Mouse (Mus musculus): Measurements from ENCODE around the gene Olfr556. TPM values are rescaled to one million over a fixed set of nuclear protein-coding genes. Genes with fewer than 3 reads are reported as not detected.

The Olfr556 gene
- total RNA-seq (2023), result not detected in 4 replicates

DNA sequence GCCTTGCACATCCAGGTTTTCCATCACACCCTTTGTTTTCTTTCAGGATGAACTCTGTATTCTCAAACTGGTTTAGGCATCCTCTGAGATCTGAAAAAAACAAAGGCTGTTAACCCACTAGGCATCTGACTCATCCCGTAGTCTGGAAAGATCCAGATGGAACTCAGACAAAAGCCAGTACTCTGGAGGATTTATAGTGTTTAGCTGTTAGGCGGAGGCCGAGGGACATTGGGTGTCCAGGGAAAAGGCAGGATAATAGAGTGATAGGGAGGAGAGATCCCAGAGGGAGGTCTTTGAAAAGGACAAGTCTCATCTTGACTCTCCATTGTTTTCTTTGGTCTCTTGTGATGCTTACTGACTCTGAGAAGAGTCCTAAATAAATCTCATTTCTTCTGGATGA, at the start of gene Olfr556:
TSS of gene Olfr556 (plus strand) at position 301 of the 400 bp plus-strand sequence.

GRCm38 (mm10) chr7:102618118-102618517, 46.6 kb upstream of the Olfr556 start, which contains the start of gene Olfr553:
Gene Olfr553 (minus strand): TSS chr7:102618218.

GRCm38 (mm10) chr7:102638132-102638531, 26.6 kb upstream of the Olfr556 start, which contains the start of gene Olfr554:
Gene Olfr554 (plus strand): TSS chr7:102638432.

DNA sequence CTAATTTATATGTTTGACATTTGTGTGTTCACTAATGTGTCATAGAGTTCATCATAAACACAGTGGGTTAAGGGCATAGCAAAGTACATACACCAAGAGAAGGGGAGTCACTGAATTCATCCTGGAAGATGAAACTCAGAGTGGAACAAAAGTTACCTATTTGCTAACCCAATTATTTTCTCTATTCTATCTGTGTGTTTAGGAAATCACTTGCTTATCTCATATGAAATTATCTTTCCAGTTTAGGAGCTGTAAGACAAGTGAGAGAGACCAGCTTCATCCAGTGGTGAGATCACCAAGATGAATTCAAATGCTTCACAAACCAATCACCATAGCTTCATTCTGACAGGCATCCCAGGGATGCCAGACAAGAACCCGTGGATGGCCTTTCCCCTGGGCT, 6.2 kb upstream of the Olfr556 start, which contains the start of gene Olfr555:
TSS of gene Olfr555 (plus strand) at position 301 of the 400 bp plus-strand sequence.

GRCm38 (mm10) chr7:102686944-102687501, 22.3 kb downstream of the Olfr556 start, which contains the start of gene Trim68:
Gene Trim68 (minus strand): TSS chr7:102687327.

GRCm38 (mm10) chr7:102695358-102696125, 30.8 kb downstream of the Olfr556 start, which contains the start of gene Olfr557:
Gene Olfr557 (plus strand): TSS chr7:102695910.

DNA sequence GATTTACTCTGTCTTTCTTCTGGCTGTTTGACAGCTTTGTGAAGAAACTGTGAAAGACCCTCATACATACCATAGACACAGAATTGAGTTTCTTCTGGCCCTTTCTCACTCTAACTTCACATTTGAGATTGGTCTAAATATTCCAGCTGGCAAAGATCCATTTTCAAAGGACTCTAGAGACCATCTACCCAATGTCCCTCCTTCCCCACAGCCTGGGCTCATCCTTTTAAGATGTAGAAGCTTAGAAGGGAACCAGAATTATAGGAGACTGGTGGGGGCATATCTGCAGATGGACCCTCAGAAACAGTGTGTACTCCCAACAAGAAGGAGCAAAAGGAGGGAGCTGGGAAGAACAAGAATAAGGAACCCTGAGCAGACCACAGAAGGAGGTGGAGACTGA, 37.2 kb downstream of the Olfr556 start, which contains the start of gene Olfr558:
TSS of gene Olfr558 (plus strand) at position 301 of the 400 bp plus-strand sequence.

GRCm38 (mm10) chr7:102718970-102719369, 54.3 kb downstream of the Olfr556 start, which contains the start of gene Olfr33:
Gene Olfr33 (minus strand): TSS chr7:102719070.

Other genes with a start within 250 kb of the Olfr556 start
- 39.8 to 52.1 TPM (median 45.3 TPM) in 4 replicates for gene Rrm1, start 223.2 kb upstream of the Olfr556 start, total RNA-seq (2023)
- gene Olfr543, start 183.2 kb upstream of the Olfr556 start, total RNA-seq (2023), result not detected in 4 replicates
- gene Olfr544, start 176.6 kb upstream of the Olfr556 start, total RNA-seq (2023), result not detected in 4 replicates
- gene Olfr545, start 165.3 kb upstream of the Olfr556 start, total RNA-seq (2023), result not detected in 4 replicates
- gene Olfr547, start 130.2 kb upstream of the Olfr556 start, total RNA-seq (2023), result not detected in 4 replicates
- gene Olfr548-ps1, start 124.0 kb upstream of the Olfr556 start, total RNA-seq (2023), result not detected in 4 replicates
- gene Olfr549, start 115.0 kb upstream of the Olfr556 start, total RNA-seq (2023), result not detected in 4 replicates
- gene Trim21, start 99.4 kb upstream of the Olfr556 start, total RNA-seq (2023), result 32.2 to 40.5 TPM (median 36.2 TPM) in 4 replicates
- not detected in 4 replicates for gene Olfr550, start 93.5 kb upstream of the Olfr556 start, total RNA-seq (2023)
- gene Olfr551, start 73.0 kb upstream of the Olfr556 start, total RNA-seq (2023), result not detected in 4 replicates
- gene Olfr552, start 67.1 kb upstream of the Olfr556 start, total RNA-seq (2023), result not detected in 4 replicates
- not detected in 4 replicates for gene Olfr553, start 46.7 kb upstream of the Olfr556 start, total RNA-seq (2023)
- gene Olfr554, start 26.5 kb upstream of the Olfr556 start, total RNA-seq (2023), result not detected in 4 replicates
- not detected in 4 replicates for gene Olfr555, start 6.1 kb upstream of the Olfr556 start, total RNA-seq (2023)
- gene Trim68, start 22.4 kb downstream of the Olfr556 start, total RNA-seq (2023), result 11.7 to 17.4 TPM (median 15.2 TPM) in 4 replicates
- gene Olfr557, start 31.0 kb downstream of the Olfr556 start, total RNA-seq (2023), result not detected in 4 replicates
- not detected in 4 replicates for gene Olfr558, start 37.3 kb downstream of the Olfr556 start, total RNA-seq (2023)
- not detected in 4 replicates for gene Olfr33, start 54.2 kb downstream of the Olfr556 start, total RNA-seq (2023)
- not detected in 4 replicates for gene Olfr559, start 62.6 kb downstream of the Olfr556 start, total RNA-seq (2023)
- gene Olfr560, start 94.5 kb downstream of the Olfr556 start, total RNA-seq (2023), result not detected in 4 replicates
- not detected in 4 replicates for gene Olfr78, start 94.6 kb downstream of the Olfr556 start, total RNA-seq (2023)
- not detected in 4 replicates for gene Olfr561, start 106.3 kb downstream of the Olfr556 start, total RNA-seq (2023)
- gene Olfr564, start 138.6 kb downstream of the Olfr556 start, total RNA-seq (2023), result not detected in 4 replicates
- not detected in 4 replicates for gene Olfr566, start 193.9 kb downstream of the Olfr556 start, total RNA-seq (2023)
- not detected in 4 replicates for gene Olfr568, start 212.2 kb downstream of the Olfr556 start, total RNA-seq (2023)
- not detected in 4 replicates for gene Olfr569, start 226.0 kb downstream of the Olfr556 start, total RNA-seq (2023)
- gene Olfr570, start 229.7 kb downstream of the Olfr556 start, total RNA-seq (2023), result not detected in 4 replicates

Data from B cell, adult 62 days (primary cell).